Mouse (Mus musculus): ENCODE results near the gene Ugdh.

DNA sequence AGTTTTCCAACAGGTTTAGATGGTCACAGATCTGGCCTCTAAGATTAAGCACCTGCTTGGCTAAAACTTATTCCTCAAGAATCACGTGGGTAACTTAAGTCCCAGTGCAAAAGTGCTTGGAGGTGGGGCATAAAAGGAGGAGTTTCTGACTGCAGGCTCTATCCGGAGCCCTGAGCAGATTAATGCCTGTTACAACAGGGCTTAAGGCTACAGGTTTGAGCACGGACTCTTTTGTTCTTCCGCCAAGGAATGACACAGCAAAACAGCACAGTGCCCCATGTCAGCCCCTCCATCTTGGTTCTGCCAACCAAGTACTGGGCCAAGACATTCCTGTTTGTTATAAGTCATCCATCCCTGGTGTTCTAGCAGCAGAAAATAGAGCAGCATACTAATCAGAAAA, 7.4 kb downstream of the Ugdh start:
- TF ChIP-seq CTCF (IDR thresholded peaks at IDR 0.05; ENCODE audit: borderline replicate concordance, control insufficient read depth, extremely low read depth, insufficient read depth, low read length, poor library complexity), result no peak
- TF ChIP-seq POLR2A (IDR thresholded peaks at IDR 0.05; ENCODE audit: control insufficient read depth, extremely low read depth, insufficient read depth, low read length, poor library complexity), result no peak

Measured in thymus, adult 2 months (tissue).